ENCODE assay signal across 15 mouse cellular contexts in genomic region chr9:31304358-31304757, GRCm38 (mm10).
"Had no signal": no experiment of that assay in that cellular context is flagged by ENCODE, and none has a peak within 500 bp of the region (broad histone marks: within the 10 kb centered on the region; RNA-seq: fewer than 3 reads in every experiment).

No protein-coding gene starts in this region.

- ATAC-seq: hindbrain, embryonic 16.5 days; inflammation-experienced regulatory T-cells, adult 6 months; intestine, embryonic 15.5 days; intestine, postnatal 0 days; liver, embryonic 12.5 days had no signal

- DNase-seq: gastrocnemius, postnatal 14 days; gastrocnemius, postnatal 36 days; heart, adult 18-20 months; heart, postnatal 14 days; heart, postnatal 36 days; kidney, adult 18-20 months; kidney, adult 8-10 months; kidney, postnatal 10 days; kidney, postnatal 25 days; kidney, postnatal 4 days had no signal
